Mouse (Mus musculus) CD8-positive naive resting alpha-beta T cell, adult 2 months (primary cell): ENCODE data around the gene Ipo4.
A peak's percentile ranks its signal among the peaks of the same experiment; 100 is the strongest.

Experiments used
- DNase-seq, 2 experiments: peaks; one replicate each; pipeline ENCODE4 v3.0.0; 2022; ENCODE audit warnings: low read depth in 2 of 2, low spot score in 2 of 2

Ipo4 gene

GRCm38 (mm10) chr14:55590748-55591330 lies 44.9 kb downstream of the Ipo4 start, which contains the start of gene Psme2:
TSS of gene Psme2 (minus strand) at chr14:55591113.
- DNase-seq, result peak; percentile 70 to 76

GRCm38 (mm10) chr14:55589771-55590448 lies 45.8 kb downstream of the Ipo4 start:
- DNase-seq, result no peak

GRCm38 (mm10) chr14:55589271-55589670 lies 46.5 kb downstream of the Ipo4 start:
- DNase-seq, result no peak

- DNase-seq, result no peak
Observed at GRCm38 (mm10) chr14:55586149-55586548, 49.6 kb downstream of the Ipo4 start.

DNA sequence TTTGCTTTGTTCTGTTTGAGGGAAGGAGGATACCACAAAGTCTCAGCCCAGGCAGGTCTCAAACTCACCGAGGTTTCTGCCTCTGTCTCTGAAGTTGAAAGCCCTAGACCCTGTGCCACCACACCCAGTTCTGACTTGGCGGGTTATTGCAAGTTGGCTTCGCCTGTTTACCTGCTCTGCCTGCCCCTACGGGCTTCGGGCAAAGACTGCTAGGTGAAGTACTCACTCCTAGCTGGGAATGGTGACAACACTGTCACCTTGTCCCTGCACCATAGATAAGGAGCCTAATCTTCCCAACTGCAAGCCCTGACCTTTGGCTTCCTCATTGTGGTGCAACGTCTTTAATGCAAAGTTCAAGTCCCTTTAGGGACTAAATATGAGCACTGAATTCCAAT lies 50.2 kb downstream of the Ipo4 start:
- DNase-seq, result peak; percentile 30 to 50

DNA sequence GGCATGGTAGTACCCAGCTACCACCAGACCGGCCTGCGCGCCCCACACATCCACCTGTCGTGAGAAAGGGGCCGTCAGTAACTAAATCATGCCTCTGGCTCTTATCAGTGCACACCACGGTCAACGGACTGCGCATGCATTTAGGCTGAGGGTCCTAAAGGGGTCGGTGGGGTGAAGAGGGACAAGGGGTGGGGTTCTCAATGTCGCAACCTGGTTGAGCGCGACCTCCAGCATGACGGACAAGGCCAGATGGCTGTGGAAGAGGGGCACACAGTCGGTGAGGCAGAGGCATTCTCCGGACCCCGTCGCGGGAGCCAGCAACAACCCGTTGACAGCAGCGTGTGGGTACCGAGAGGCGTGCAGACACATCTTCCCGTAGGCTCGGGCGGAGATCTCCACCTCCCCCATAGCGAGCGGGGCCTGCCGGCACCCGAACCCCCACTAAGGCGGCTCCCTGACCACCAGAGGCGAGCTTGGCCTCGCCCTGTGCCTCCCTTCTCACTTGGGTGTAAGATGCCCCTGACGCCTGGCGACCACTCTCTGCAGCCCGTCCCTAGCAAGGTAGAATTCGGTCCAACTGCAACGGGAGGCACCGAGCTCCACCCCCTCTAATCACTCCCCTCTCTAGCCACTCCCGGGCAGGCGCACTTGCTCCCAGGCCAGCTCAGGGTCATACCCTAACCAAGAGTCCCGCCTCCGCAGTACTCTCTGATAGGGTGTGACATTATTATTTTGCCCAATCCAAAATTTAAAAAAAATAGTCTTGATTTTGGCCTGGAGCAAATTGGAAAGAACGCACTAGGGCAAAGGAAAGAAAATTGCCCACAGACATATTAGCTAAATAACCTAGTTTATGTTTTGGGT lies 50.8 kb downstream of the Ipo4 start, which contains the start of gene Emc9:
Gene Emc9, minus strand, starts transcription at position 601 of the 864 bp plus-strand sequence.
- DNase-seq, result peak; percentile 64 to 65

- no peak for DNase-seq
Observed at GRCm38 (mm10) chr14:55584303-55584701, 51.5 kb downstream of the Ipo4 start.

DNA sequence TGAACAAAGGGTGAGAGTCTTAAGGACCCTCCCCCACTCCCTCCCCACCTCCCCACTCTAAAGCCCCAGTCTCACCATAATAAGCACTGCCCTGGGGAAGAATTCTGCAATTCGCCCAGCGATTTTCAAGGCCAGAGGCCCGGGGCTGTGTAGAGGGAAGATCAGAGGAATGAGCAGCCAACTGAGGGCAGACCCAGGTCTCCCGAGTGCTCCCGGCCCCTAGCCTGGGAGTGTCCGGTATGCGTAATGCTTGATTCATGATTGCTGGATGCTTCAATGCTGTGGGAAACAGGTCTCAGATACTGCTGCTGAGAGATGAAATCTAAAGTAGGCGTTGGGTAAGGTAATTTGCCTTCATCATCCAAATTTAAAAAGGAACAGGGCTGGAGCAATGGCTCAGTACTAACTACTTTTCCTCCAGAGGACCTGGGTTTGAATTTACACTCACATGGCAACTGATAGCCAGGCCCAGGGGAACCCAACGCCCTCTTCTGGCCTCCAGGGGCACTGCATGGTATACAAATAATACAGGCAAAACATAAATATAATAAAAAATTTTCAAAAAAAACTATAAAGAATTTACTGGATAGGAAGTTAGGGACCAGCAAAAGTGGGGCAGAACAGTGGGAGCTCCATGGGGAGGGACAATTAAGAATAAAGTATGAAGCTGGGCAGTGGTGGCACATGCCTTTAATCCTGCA lies 53.6 kb downstream of the Ipo4 start:
- DNase-seq, result no peak

DNA sequence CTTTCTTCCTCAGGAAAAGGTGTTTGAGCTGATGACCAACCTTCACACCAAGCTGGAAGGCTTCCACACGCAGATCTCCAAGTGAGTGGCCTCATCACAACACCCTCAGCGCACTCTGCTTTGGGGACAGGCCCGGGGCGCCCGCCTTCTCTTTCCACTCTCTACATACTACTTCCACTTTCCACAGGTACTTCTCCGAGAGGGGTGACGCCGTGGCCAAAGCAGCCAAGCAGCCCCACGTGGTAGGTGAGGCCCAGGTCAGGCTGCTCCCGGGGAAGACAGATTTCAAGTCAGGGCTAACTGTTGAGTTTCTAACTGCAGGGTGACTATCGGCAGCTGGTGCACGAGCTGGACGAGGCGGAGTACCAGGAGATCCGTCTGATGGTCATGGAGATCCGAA lies 55.0 kb downstream of the Ipo4 start:
- DNase-seq, result no peak

- no peak for DNase-seq
Observed at GRCm38 (mm10) chr14:55579511-55580496, 56.0 kb downstream of the Ipo4 start.

DNA sequence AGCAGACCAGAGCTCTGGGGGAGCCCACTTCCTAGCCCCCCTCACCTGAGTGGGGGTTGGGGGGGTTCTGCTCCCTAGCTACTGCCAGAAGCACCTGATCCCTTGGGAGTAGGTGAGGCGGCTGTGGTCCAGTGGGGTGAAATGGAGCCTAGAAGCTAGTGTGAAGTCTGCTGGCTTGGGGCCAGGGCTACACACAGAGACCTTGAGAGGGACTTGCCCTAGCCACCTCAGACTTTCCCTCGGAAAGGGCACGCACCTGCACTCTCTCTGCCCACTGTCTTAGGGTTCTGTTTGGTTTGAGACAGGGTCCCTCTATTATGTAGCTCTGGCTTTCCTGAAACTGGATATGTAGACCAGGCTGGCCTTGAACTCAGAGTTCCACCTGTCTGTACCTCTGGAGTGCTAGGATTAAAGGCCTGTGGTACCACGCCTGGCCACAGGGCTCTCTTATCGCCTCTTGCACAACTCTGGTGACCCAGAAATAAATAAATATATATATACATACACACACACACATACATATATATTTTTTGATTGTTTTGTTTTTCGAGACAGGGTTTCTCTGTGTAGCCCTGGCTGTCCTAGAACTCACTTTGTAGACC lies 57.0 kb downstream of the Ipo4 start:
- peak in 1 of 2 experiments; percentile 14 for DNase-seq

GRCm38 (mm10) chr14:55577871-55578667 lies 57.7 kb downstream of the Ipo4 start, which contains the start of gene Psme1:
TSS of gene Psme1 (plus strand) at chr14:55578123.
- DNase-seq, result peak; percentile 70 to 71

- no peak for DNase-seq
Observed at GRCm38 (mm10) chr14:55576376-55576775, 59.4 kb downstream of the Ipo4 start.

- no peak for DNase-seq
Observed at GRCm38 (mm10) chr14:55575711-55576110, 60.0 kb downstream of the Ipo4 start.
